Mouse (Mus musculus): ENCODE data around the gene Slc12a7.

DNA sequence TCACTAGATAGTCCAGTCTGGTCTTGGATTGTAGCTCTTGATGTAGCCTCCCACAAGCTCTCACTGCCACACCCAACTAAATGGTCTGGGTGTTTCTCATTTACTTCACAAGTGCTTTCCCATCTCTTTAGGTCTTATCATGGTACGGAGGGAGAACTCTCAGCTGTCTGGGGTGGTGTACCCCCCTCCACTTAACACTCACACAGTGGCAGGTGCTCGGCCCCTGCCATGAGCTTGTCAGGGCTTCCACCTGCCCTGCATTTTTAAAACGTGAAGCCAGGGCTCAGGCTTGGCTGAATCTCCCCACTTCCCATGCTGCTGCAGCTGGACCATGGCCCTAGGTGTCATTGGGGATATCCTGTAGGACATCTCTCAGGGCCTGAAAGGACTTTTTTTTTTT lies 86.0 kb downstream of the Slc12a7 start:
- TF ChIP-seq CTCF (IDR thresholded peaks at IDR 0.05; ENCODE audit: low read depth) (no peak), EP300 (IDR thresholded peaks at IDR 0.05; ENCODE audit: low read depth) (no peak)
